21 mouse cellular contexts compared by ENCODE assay signal in genomic region chr1:161109216-161109615, GRCm38 (mm10). TPM values are rescaled to one million over a fixed set of nuclear protein-coding genes. Genes with fewer than 3 reads are reported as not detected.
"Had no signal": no experiment of that assay in that cellular context is flagged by ENCODE, and none has a peak within 500 bp of the region (broad histone marks: within the 10 kb centered on the region; RNA-seq: fewer than 3 reads in every experiment).

No protein-coding gene starts in this region.

- H3K27me3 ChIP-seq: limb, embryonic 12.5 days; liver, embryonic 13.5 days; lung, embryonic 15.5 days; midbrain, embryonic 12.5 days; neural tube, embryonic 15.5 days had no signal

- ATAC-seq: liver, postnatal 0 days had no signal

- H3K4me1 ChIP-seq: limb, embryonic 12.5 days; liver, embryonic 13.5 days; lung, embryonic 15.5 days; midbrain, embryonic 12.5 days; neural tube, embryonic 15.5 days had no signal

- H3K27ac ChIP-seq: kidney, postnatal 0 days; limb, embryonic 12.5 days; liver, embryonic 13.5 days; lung, embryonic 15.5 days; midbrain, embryonic 12.5 days; neural tube, embryonic 15.5 days had no signal

- DNase-seq: liver; liver, embryonic 13.5 days; liver, postnatal 0 days; lung, postnatal 14 days; right cerebral cortex, adult 18-20 months; right cerebral cortex, postnatal 25 days; thymus, postnatal 36 days had no signal

- H3K9ac ChIP-seq: limb, embryonic 12.5 days; liver, embryonic 13.5 days; liver, postnatal 0 days; lung, embryonic 15.5 days; midbrain, embryonic 12.5 days; neural tube, embryonic 15.5 days had no signal

- H3K4me3 ChIP-seq: limb, embryonic 12.5 days; liver, embryonic 13.5 days; lung, embryonic 15.5 days; midbrain, embryonic 12.5 days; myocyte; neural tube, embryonic 15.5 days had no signal

- H3K9me3 ChIP-seq: limb, embryonic 12.5 days; liver, embryonic 13.5 days; lung, embryonic 15.5 days; midbrain, embryonic 12.5 days; neural tube, embryonic 15.5 days had no signal

- H3K4me2 ChIP-seq: limb, embryonic 12.5 days; liver, embryonic 13.5 days; lung, embryonic 15.5 days; midbrain, embryonic 12.5 days; neural tube, embryonic 15.5 days had no signal

RNA-seq across cellular contexts. Expression of gene Ankrd45, which starts 33.3 kb away (rescaled TPM):
- total RNA-seq: megakaryocyte-erythroid progenitor cell, adult 5-6 weeks had no signal
- polyA plus RNA-seq: liver, postnatal 0 days; small intestine, adult 2 months had no signal

RNA-seq across cellular contexts. Expression of gene Tex50, which starts 49.9 kb away (rescaled TPM):
- total RNA-seq: layer of hippocampus, adult 18-20 months; layer of hippocampus, postnatal 10 days; left cerebral cortex, postnatal 36 days; megakaryocyte-erythroid progenitor cell, adult 5-6 weeks had no signal
- polyA plus RNA-seq: liver, embryonic 13.5 days; liver, postnatal 0 days; lung, embryonic 15.5 days; myocyte; neural tube, embryonic 11.5 days; small intestine, adult 2 months; stomach, embryonic 16.5 days; thymus, postnatal 0 days had no signal
